Mouse (Mus musculus) layer of hippocampus, postnatal 14 days (tissue): ENCODE results near the gene Pawr. TPM values are rescaled to one million over a fixed set of nuclear protein-coding genes. Genes with fewer than 3 reads are reported as not detected.

Source experiments
- microRNA-seq, 2 experiments: library from miRNA; unstranded; fragments of <30 nt; microRNA quantifications; one replicate each; pipeline ENCODE4 v1.2.0; 2021
- total RNA-seq, 2 experiments: library from RNA; stranded (reverse); gene quantifications; 2 replicates each; pipeline ENCODE4 v1.2.3; 2021

The Pawr gene
- total RNA-seq, 2 experiments from 2014 or later = 2.4 to 3.5 TPM

Small RNA genes within 50 kb of the gene (microRNA-seq; reads per million reads assigned to microRNA genes)
- gene Gm25591 = 0 reads per million in 2 experiments

Other genes with a start within 250 kb of the Pawr start
- gene Ppp1r12a, start 169.9 kb upstream of the Pawr start, total RNA-seq = 100 to 1,000 TPM; 112 TPM